In the genomic region with DNA sequence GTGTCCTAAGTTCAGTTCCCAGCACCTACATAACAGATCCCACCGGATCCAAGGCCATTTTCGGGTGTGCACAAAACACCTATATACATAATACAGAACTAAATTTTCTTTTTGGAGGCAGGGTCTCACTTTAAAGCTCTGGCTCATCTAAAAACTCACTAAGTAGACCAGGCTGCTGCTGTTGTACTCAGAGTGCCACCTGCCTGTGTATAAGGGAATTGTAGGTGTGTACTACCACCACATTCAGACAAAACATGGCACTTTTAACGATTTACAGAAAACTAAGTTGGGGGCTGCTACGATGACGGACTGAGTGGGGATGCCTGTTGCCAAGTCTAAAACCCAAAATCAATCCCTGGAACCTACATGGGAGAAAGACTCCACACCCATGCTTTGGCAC, we compare ENCODE assay signal across 2 mouse cellular contexts.
TF ChIP-seq lines count a peak whose summit lies in the region.

No protein-coding gene starts in this region.

TF ChIP-seq in CH12.LX, 34 proteins besides CTCF, POLR2A, EP300 and RAD21:
- TF ChIP-seq USF1 (IDR thresholded peaks at IDR 0.05; ENCODE audit: low read depth, low read length), result no peak

TF ChIP-seq in MEL, 35 proteins besides CTCF, POLR2A, EP300 and RAD21:
- no peak for TF ChIP-seq ZNF384 (IDR thresholded peaks at IDR 0.05; ENCODE audit: low read depth, low read length)
- TF ChIP-seq POLR2AphosphoS5 (IDR thresholded peaks at IDR 0.05; ENCODE audit: borderline replicate concordance, low read depth, low read length), result no peak
- no peak for TF ChIP-seq MAZ (IDR thresholded peaks at IDR 0.05; ENCODE audit: low read depth, low read length)
- no peak for TF ChIP-seq TCF12 (IDR thresholded peaks at IDR 0.05; ENCODE audit: low read depth, low read length)
- no peak for TF ChIP-seq MYC (IDR thresholded peaks at IDR 0.05; ENCODE audit: low read depth, low read length)
- no peak for TF ChIP-seq ETS1 (IDR thresholded peaks at IDR 0.05; ENCODE audit: low read depth, low read length)
- no peak for TF ChIP-seq MXI1 (IDR thresholded peaks at IDR 0.05; ENCODE audit: low read depth, low read length)
- TF ChIP-seq RCOR1 (IDR thresholded peaks at IDR 0.05; ENCODE audit: low read depth, low read length), result no peak
- TF ChIP-seq ZKSCAN1 (IDR thresholded peaks at IDR 0.05; ENCODE audit: low read depth, low read length), result no peak
TF ChIP-seq in MEL: peak in this region for 0.
